Mouse (Mus musculus): ENCODE results near the gene Mef2c. TPM values are rescaled to one million over a fixed set of nuclear protein-coding genes. Genes with fewer than 3 reads are reported as not detected.

The Mef2c gene
- 17.9 and 18.1 TPM in 2 replicates for polyA plus RNA-seq (2016; fragmentation: Nextera tagmentation; extraction: Ambion mirVana)

DNA sequence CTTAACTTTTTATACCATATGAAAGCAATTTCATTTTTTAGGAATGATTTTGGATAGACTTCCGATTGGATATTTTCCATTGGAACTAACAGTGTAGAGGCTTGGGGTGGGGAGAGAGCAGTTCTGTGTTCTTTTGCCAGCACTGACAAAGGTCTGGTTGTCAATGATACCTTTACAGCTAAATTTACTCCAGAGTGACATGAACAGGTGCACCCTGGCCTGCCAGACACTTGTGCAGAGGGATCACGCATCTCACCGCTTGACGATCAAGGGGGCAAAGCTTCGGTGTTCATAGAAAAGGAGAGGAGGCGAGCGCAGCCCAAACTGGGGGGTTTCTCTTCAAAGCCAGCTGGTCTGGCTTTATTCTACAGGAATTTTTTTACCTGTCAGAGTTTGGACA is at the start of gene Mef2c:
Mef2c (plus strand) TSS at position 116 of the 400 bp plus-strand sequence.
- H3K9me3 ChIP-seq = no peaks in the 10 kb centered on the region
- no peaks in the 10 kb centered on the region for H3K36me3 ChIP-seq (replicated peaks)
- no peak for DNase-seq (ENCODE audit: low spot score)
- no peaks in the 10 kb centered on the region for H3K27me3 ChIP-seq (replicated peaks; ENCODE audit: low read depth, poor library complexity, severe bottlenecking)
- no peak within 1 kb of the TSS for H3K27ac ChIP-seq (replicated peaks)
- 87% methylated on average over 7 of the region's 7 CpGs for WGBS
- H3K4me3 ChIP-seq = no peak within 1 kb of the TSS
- no peaks in the 10 kb centered on the region for H3K4me1 ChIP-seq

DNA sequence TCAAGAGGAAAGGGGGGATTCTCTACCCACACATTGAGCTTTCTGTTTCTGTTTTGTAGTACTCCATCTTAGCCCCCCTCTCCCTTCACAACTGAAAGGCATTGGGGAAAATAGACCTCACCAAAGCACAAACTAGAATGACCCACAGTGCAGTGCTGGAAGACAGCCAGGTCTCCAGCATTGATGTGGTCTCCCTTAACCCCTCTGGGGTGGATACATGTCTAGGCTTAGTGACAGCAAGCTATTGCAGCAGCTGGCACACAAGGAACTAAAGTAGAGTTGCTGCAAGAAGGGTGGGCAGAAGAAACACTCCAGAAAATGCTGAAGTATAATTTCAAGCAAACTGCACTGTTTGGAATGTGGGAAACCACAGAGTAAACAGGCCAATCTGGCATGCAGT is 45.1 kb upstream of the Mef2c start:
- Histone ChIP-seq H3K27me3 (replicated peaks; ENCODE audit: low read depth, poor library complexity, severe bottlenecking) (no peaks in the 10 kb centered on the region), H3K4me1 (no peaks in the 10 kb centered on the region), H3K4me3 (no peak overlapping the region), H3K27ac (replicated peaks) (no peak overlapping the region), H3K36me3 (replicated peaks) (no peaks in the 10 kb centered on the region), H3K9me3 (no peaks in the 10 kb centered on the region)
- DNase-seq (ENCODE audit: low spot score) = no peak

DNA sequence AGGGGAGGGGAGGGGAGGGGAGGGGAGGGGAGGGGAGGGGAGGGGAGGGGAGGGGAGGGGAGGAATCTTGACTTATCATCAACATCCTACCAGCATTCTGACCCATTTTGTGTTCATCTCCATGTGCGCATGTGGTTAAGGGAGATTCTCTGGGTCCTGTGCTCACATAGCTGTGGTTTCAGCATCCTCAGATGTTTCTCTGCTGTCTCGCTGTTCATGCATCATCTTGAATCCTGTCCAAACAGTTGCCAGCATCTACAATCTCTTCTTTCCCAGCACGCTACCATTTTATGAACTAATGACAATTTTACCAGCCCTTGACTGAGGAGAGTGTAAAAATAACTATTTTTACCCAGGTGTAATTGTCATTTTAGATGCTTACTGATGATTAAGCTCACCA is 44.2 kb upstream of the Mef2c start:
- Histone ChIP-seq H3K4me3 (no peak overlapping the region), H3K27ac (replicated peaks) (no peak overlapping the region), H3K9me3 (no peaks in the 10 kb centered on the region), H3K4me1 (no peaks in the 10 kb centered on the region), H3K36me3 (replicated peaks) (no peaks in the 10 kb centered on the region), H3K27me3 (replicated peaks; ENCODE audit: low read depth, poor library complexity, severe bottlenecking) (no peaks in the 10 kb centered on the region)
- no peak for DNase-seq (ENCODE audit: low spot score)
- WGBS = 93% methylated on average over 3 of the region's 3 CpGs

DNA sequence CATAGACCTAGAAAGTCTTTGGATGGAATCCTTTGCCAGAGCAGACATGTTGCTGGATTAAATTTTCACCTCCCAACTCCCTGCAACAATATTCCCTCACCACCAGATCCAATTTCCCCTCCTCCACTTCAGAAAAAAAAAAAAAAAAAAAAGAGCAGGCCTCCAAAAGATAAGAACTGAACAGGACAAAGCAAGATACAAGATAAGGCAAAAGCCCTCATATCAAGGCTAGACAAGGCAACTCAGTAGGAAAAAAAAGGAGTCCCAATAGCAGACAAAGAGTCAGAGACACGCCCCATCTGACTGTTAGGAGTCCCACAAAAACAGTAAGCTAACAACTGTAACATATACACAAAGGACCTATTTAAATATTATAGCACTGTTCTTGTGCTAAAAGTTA is 43.2 kb upstream of the Mef2c start:
- no peak overlapping the region for H3K27ac ChIP-seq (replicated peaks)
- H3K4me1 ChIP-seq = no peaks in the 10 kb centered on the region
- DNase-seq (ENCODE audit: low spot score) = no peak
- H3K9me3 ChIP-seq = no peaks in the 10 kb centered on the region
- H3K36me3 ChIP-seq (replicated peaks) = no peaks in the 10 kb centered on the region
- H3K27me3 ChIP-seq (replicated peaks; ENCODE audit: low read depth, poor library complexity, severe bottlenecking) = no peaks in the 10 kb centered on the region
- WGBS = 82% methylated on average over 1 of the region's 1 CpGs
- H3K4me3 ChIP-seq = no peak overlapping the region

DNA sequence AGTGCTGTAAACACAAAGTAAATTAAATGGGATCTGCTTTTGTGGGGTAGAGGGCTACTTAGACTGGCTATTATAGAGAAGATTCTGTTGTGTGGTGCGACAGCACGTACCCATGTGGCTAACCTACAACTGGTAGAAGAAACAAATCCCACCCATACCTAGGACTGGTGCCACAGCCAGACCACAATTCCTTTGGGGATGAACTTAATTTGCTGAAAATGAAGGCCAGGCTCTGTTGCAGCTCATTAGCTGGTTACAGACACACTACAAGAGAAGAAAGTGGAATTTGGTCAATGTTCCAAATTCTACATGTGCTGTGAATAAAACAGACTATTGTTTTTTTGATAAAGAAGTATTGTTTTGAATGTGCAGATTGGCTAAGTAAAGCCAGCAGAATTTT is 42.3 kb upstream of the Mef2c start:
- H3K9me3 ChIP-seq = no peaks in the 10 kb centered on the region
- 92% methylated on average over 2 of the region's 2 CpGs for WGBS
- no peak overlapping the region for H3K4me3 ChIP-seq
- H3K4me1 ChIP-seq = no peaks in the 10 kb centered on the region
- H3K27me3 ChIP-seq (replicated peaks; ENCODE audit: low read depth, poor library complexity, severe bottlenecking) = no peaks in the 10 kb centered on the region
- H3K36me3 ChIP-seq (replicated peaks) = no peaks in the 10 kb centered on the region
- DNase-seq (ENCODE audit: low spot score) = no peak
- H3K27ac ChIP-seq (replicated peaks) = no peak overlapping the region

DNA sequence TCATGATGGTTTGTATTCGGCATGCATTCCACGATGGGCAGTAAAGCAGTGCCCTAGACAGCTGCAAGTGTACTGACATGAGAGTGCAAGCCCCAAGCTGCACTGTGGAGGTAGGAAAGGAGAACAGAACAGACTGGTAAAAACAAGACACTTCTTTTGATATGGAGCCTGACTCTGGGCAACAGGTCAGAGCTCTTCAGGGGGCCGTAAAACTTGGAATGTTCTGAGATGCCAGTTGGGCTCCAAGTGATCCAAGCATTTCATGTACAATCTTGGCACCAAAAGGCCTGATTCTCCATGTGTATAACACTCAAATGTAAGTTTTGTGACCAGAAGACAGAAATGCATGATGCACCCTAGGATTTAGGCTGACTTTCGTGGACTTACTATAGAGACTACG is 37.1 kb upstream of the Mef2c start:
- Histone ChIP-seq H3K27me3 (replicated peaks; ENCODE audit: low read depth, poor library complexity, severe bottlenecking) (no peaks in the 10 kb centered on the region), H3K4me3 (no peak overlapping the region), H3K36me3 (replicated peaks) (no peaks in the 10 kb centered on the region), H3K4me1 (no peaks in the 10 kb centered on the region), H3K9me3 (no peaks in the 10 kb centered on the region), H3K27ac (replicated peaks) (no peak overlapping the region)
- WGBS = 90% methylated on average over 5 of the region's 5 CpGs
- DNase-seq (ENCODE audit: low spot score) = no peak

DNA sequence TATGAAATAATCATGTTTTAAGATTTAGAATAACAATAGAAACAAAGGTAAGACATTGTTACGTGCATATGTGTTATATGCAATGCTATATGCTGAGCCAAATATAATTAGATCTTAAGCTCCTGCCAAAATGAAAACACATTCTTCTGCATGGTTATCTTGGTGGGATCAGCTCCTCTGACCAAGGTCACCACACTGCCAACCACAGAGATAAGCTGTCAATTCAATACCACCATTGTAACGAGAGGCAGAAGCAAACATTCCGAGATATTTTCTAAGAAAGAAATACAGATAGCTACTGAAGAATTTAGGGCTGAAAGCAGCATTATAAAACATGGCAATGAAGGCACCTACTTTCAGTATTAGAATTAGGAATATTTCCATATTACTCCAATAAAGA is 35.0 kb upstream of the Mef2c start:
- Histone ChIP-seq H3K27me3 (replicated peaks; ENCODE audit: low read depth, poor library complexity, severe bottlenecking) (no peaks in the 10 kb centered on the region), H3K4me3 (no peak overlapping the region), H3K27ac (replicated peaks) (no peak overlapping the region), H3K9me3 (no peaks in the 10 kb centered on the region), H3K36me3 (replicated peaks) (no peaks in the 10 kb centered on the region), H3K4me1 (no peaks in the 10 kb centered on the region)
- 76% methylated on average over 3 of the region's 3 CpGs for WGBS
- no peak for DNase-seq (ENCODE audit: low spot score)

DNA sequence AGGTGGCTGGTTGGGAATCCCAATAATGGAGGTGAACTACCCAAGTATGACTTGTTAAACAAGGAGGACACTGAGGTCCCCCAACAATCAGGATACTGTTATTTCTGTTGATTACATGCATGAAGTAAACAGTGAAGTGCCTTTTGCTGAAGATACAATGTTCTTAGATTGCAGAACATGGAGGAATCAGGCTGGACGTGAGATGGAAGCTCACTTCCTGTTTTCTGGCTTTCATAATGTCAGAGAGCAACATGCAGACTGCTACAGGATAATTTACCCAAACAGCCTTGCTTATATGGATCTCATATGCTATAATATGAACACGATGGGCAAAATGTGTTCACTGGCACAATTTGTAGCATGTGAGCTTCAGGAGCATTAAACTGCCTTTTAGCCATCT is 30.1 kb upstream of the Mef2c start:
- 82% methylated on average over 2 of the region's 2 CpGs for WGBS
- Histone ChIP-seq H3K4me3 (no peak overlapping the region), H3K27ac (replicated peaks) (no peak overlapping the region), H3K4me1 (no peaks in the 10 kb centered on the region), H3K36me3 (replicated peaks) (no peaks in the 10 kb centered on the region), H3K9me3 (no peaks in the 10 kb centered on the region), H3K27me3 (replicated peaks; ENCODE audit: low read depth, poor library complexity, severe bottlenecking) (no peaks in the 10 kb centered on the region)
- no peak for DNase-seq (ENCODE audit: low spot score)

DNA sequence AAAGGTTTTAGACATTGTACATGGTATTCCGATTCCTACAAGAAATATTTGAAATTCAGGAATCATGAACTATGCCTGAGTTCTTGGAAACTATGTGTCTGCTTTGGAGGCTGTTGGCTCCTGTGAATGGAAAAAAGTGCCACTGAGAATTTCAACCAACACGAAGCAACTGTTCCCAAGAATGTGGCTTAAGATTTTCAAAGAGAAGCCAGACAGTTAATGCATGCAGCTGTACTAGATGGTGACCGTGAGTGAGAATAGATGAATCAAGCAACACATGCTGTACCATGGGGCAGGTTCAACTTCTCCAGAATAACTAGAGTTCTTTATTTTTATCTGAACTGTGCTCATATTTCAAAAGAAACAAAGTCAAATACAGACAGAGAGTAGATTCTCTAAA is 23.4 kb upstream of the Mef2c start:
- H3K9me3 ChIP-seq = no peaks in the 10 kb centered on the region
- H3K27ac ChIP-seq (replicated peaks) = no peak overlapping the region
- H3K4me1 ChIP-seq = no peaks in the 10 kb centered on the region
- 80% methylated on average over 3 of the region's 3 CpGs for WGBS
- no peaks in the 10 kb centered on the region for H3K27me3 ChIP-seq (replicated peaks; ENCODE audit: low read depth, poor library complexity, severe bottlenecking)
- DNase-seq (ENCODE audit: low spot score) = no peak
- no peak overlapping the region for H3K4me3 ChIP-seq
- H3K36me3 ChIP-seq (replicated peaks) = no peaks in the 10 kb centered on the region

DNA sequence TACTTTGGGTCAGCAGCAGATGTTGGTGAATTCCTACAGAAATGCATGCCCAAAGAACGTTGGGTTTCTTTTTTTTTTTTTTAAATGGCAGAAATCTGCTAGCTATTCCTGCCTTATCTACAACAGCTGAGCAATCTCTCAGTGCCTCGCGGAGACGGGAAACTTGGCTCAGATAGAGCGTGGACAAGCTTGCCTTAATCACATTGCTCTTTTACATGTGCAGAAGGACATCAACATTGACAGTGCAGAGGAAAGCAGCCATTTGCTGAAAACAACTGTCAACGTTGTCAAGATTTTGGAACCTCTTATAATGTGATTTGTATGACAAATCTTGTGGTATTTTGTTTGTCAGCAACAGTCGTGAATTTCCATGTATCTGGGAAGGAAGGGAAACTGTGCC is 22.5 kb upstream of the Mef2c start:
- 78% methylated on average over 7 of the region's 7 CpGs for WGBS

DNA sequence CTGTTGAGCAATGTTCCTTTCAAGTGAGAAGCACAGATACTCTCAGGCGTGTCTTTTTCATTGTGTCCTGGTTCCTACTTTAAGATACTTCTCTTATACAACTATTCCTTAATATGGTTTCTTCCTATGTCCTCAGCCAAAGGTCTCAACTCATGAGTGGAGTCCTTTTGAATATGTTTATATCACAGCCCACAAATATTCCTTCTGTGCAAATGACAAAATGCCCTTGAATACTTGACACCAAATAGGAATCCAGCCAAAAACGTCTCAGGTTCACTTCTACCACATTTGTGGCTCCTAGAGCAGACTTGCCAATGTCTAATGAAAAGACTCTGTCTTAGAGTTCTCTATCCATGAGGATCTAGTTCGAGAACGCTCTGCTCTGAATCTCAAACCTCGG is 21.7 kb upstream of the Mef2c start:
- no peak for DNase-seq (ENCODE audit: low spot score)
- Histone ChIP-seq H3K36me3 (replicated peaks) (no peaks in the 10 kb centered on the region), H3K9me3 (no peaks in the 10 kb centered on the region), H3K27me3 (replicated peaks; ENCODE audit: low read depth, poor library complexity, severe bottlenecking) (no peaks in the 10 kb centered on the region), H3K4me1 (no peaks in the 10 kb centered on the region), H3K27ac (replicated peaks) (no peak overlapping the region), H3K4me3 (no peak overlapping the region)
- 86% methylated on average over 5 of the region's 5 CpGs for WGBS

More for the DNA sequence above, 22.5 kb upstream of the Mef2c start:
- Histone ChIP-seq H3K9me3 (no peaks in the 10 kb centered on the region), H3K36me3 (replicated peaks) (no peaks in the 10 kb centered on the region), H3K27me3 (replicated peaks; ENCODE audit: low read depth, poor library complexity, severe bottlenecking) (no peaks in the 10 kb centered on the region), H3K4me1 (no peaks in the 10 kb centered on the region), H3K27ac (replicated peaks) (no peak overlapping the region), H3K4me3 (no peak overlapping the region)
- no peak for DNase-seq (ENCODE audit: low spot score)

DNA sequence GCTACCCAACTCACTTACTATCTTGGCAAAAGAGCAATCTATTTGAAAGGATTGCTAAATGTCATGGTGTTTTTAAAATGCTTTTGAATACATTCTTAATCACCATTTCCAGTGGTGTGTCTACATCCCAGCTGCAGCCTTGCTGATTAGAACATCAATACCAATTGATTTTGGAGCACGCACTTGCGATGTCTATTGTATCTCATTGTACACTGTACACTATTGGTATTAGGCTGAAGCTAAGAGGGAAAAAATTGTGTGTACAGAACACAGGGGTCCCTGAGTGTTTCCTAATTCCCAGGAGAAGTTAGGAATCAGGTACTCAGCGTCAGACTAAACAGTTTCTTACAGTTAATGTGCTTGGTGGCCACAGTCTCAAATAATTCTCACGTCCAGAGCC is 19.6 kb upstream of the Mef2c start:
- H3K27ac ChIP-seq (replicated peaks) = no peak overlapping the region
- whole genome bisulfite sequencing = 93% methylated on average over 4 of the region's 4 CpGs
- DNase-seq (ENCODE audit: low spot score) = no peak
- H3K4me1 ChIP-seq = no peaks in the 10 kb centered on the region
- H3K4me3 ChIP-seq = no peak overlapping the region
- no peaks in the 10 kb centered on the region for H3K9me3 ChIP-seq
- no peaks in the 10 kb centered on the region for H3K36me3 ChIP-seq (replicated peaks)
- H3K27me3 ChIP-seq (replicated peaks; ENCODE audit: low read depth, poor library complexity, severe bottlenecking) = no peaks in the 10 kb centered on the region

DNA sequence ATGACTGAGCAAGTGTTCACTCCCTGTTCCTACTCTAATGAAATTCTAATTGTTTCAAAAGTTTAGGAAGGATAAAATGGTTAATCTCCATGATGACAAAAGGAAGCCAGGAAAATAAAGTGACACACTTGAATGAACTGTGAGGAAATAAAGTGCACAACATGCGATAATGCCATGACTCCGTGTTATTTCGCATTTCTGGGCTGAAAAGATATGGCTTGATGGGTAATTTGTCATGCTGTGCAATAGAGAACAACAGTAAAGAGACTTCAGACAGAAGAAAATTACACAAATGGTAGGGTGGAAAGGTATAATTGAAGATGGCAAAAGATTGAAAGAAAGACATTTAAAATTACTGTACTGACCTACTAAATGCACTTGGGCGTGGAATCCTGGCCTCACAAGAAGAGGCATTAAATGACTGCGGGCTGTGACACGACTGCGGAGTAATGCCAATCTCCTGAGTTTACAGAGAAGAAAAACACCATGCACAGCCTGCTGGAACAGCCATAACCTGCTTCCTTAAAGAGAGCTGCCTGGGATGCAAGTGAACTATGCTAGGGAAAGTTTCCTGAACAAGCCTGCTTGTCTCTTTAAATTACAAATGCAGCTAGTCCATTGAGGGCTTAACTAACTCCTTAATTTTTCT is 19.0 kb upstream of the Mef2c start:
- no peak overlapping the region for H3K27ac ChIP-seq (replicated peaks)
- no peaks in the 10 kb centered on the region for H3K9me3 ChIP-seq
- no peaks in the 10 kb centered on the region for H3K36me3 ChIP-seq (replicated peaks)
- no peak for DNase-seq (ENCODE audit: low spot score)
- WGBS = 81% methylated on average over 7 of the region's 7 CpGs
- H3K4me1 ChIP-seq = no peaks in the 10 kb centered on the region
- no peaks in the 10 kb centered on the region for H3K27me3 ChIP-seq (replicated peaks; ENCODE audit: low read depth, poor library complexity, severe bottlenecking)
- H3K4me3 ChIP-seq = no peak overlapping the region

DNA sequence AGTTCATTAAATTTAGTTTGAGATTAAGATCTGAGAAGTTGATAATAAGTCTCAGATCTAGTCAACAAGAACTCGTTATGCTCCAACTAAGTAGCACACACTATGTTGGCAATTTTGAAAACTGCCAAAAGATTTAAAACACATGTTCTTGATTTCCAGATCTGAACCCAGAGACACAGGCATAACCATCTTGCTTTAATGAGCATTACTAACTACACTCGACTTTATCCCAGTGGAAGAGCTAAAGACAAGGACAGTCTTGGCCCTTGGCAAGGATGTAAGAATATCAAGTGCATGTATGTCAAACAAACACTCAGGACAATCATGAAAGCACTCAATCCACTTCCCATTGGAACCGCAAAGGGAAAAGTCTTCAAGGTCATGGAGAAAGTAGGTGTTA is 11.8 kb upstream of the Mef2c start:
- Histone ChIP-seq H3K27ac (replicated peaks) (no peak overlapping the region), H3K36me3 (replicated peaks) (no peaks in the 10 kb centered on the region), H3K27me3 (replicated peaks; ENCODE audit: low read depth, poor library complexity, severe bottlenecking) (no peaks in the 10 kb centered on the region), H3K9me3 (no peaks in the 10 kb centered on the region), H3K4me3 (no peak overlapping the region), H3K4me1 (no peaks in the 10 kb centered on the region)
- WGBS = 58% methylated on average over 3 of the region's 3 CpGs
- no peak for DNase-seq (ENCODE audit: low spot score)

Measured in embryonic facial prominence, embryonic 10.5 days (tissue).